Mouse (Mus musculus) midbrain, embryonic 14.5 days (tissue): ENCODE data around the gene Fnip2. TPM values are rescaled to one million over a fixed set of nuclear protein-coding genes. Genes with fewer than 3 reads are reported as not detected.

Experiments used
- ATAC-seq: fragments of 200-750 bp; cut with Nextera tagmentation; 2 replicates; pipeline ENCODE4 v1.8.0; 2017; ENCODE audit warnings: moderate number of reproducible peaks, moderate library complexity; ENCODE audit not compliant: low FRiP score, low TSS enrichment
- DNase-seq: peaks from one replicate; pipeline ENCODE4 v3.0.0-alpha.2; 2015
- H3K27ac ChIP-seq: fragments of 300-500 bp; sonication (generic); replicated peaks from 2 replicates; pipeline ENCODE4 v1.5.1; 2014; ENCODE audit warnings: mild to moderate bottlenecking, low read depth, low read length, moderate library complexity
- H3K27me3 ChIP-seq: fragments of 300-500 bp; sonication (generic); 2 replicates; pipeline ENCODE4 v1.6.1; 2014; ENCODE audit warnings: low read length, control low read depth, mixed read lengths; ENCODE audit not compliant: control insufficient read depth, insufficient read depth
- H3K36me3 ChIP-seq: fragments of 300-500 bp; sonication (generic); 2 replicates; pipeline ENCODE4 v1.6.1; 2014; ENCODE audit warnings: low read length, control low read depth; ENCODE audit not compliant: control insufficient read depth, insufficient read depth
- H3K4me1 ChIP-seq: fragments of 300-500 bp; sonication (generic); 2 replicates; pipeline ENCODE4 v1.6.1; 2014; ENCODE audit warnings: mild to moderate bottlenecking, antibody characterized with exemption, low read length, control low read depth; ENCODE audit not compliant: control insufficient read depth, insufficient read depth
- H3K4me2 ChIP-seq: fragments of 300-500 bp; sonication (generic); 2 replicates; pipeline ENCODE4 v1.6.1; 2014; ENCODE audit warnings: mild to moderate bottlenecking, low read length, moderate library complexity
- H3K4me3 ChIP-seq: fragments of 300-500 bp; sonication (generic); replicated peaks from 2 replicates; pipeline ENCODE4 v1.5.1; 2014; ENCODE audit warnings: low read depth, low read length
- H3K9ac ChIP-seq: fragments of 300-500 bp; sonication (generic); replicated peaks from 2 replicates; pipeline ENCODE4 v1.6.1; 2014; ENCODE audit warnings: mild to moderate bottlenecking, low read length, moderate library complexity
- H3K9me3 ChIP-seq: fragments of 300-500 bp; sonication (generic); 2 replicates; pipeline ENCODE4 v1.6.1; 2016; ENCODE audit warnings: low read length, control low read depth, mixed read lengths; ENCODE audit not compliant: control insufficient read depth
- WGBS: fragments of 180-500 bp; shearing (Covaris S2); extraction: QIAGEN DNeasy Blood & Tissue Kit; methylation state at CpG from one replicate; pipeline ENCODE4 v1.1.7; 2014; 5-methylcytosine and 5-hydroxymethylcytosine counted together
- polyA plus RNA-seq: library from polyadenylated mRNA; unstranded; fragments of >200 nt; fragmentation: Nextera tagmentation; extraction: Ambion mirVana; gene quantifications from 2 replicates; pipeline ENCODE4 v1.2.1, GENCODE M21; 2014

Gene Fnip2
- polyA plus RNA-seq: 7.7 and 8.0 TPM in 2 replicates

GRCm38 (mm10) chr3:79567703-79568362 lies at the start of gene Fnip2:
Gene Fnip2, minus strand, starts transcription at chr3:79567796.
- peak within 1 kb of the TSS; percentile 86 for H3K4me2 ChIP-seq
- WGBS: under 1% methylated on average over 55 of the region's 55 CpGs

GRCm38 (mm10) chr3:79609886-79610285 lies 42.3 kb upstream of the Fnip2 start:
- Histone ChIP-seq H3K36me3 (peaks cover 66% of the 10 kb centered on the region), H3K4me3 (no peak overlapping the region), H3K4me1 (no peaks in the 10 kb centered on the region), H3K27ac (no peak overlapping the region), H3K4me2 (no peak overlapping the region), H3K9me3 (no peaks in the 10 kb centered on the region), H3K9ac (no peak overlapping the region), H3K27me3 (no peaks in the 10 kb centered on the region)
- no peak for ATAC-seq
- WGBS: 96% methylated on average over 2 of the region's 2 CpGs
- DNase-seq: no peak

More at GRCm38 (mm10) chr3:79567703-79568362, at the start of gene Fnip2:
- Histone ChIP-seq H3K9me3 (no peaks in the 10 kb centered on the region), H3K9ac (peak within 1 kb of the TSS; percentile 84), H3K4me3 (peak within 1 kb of the TSS; percentile 76), H3K27ac (peak within 1 kb of the TSS; percentile 84), H3K36me3 (no peaks in the 10 kb centered on the region), H3K4me1 (peaks cover 12% of the 10 kb centered on the region), H3K27me3 (no peaks in the 10 kb centered on the region)
- peak; percentile 95 for DNase-seq
- peak; percentile 95 for ATAC-seq

- Histone ChIP-seq H3K9me3 (no peaks in the 10 kb centered on the region), H3K4me2 (no peak overlapping the region), H3K27ac (no peak overlapping the region), H3K9ac (no peak overlapping the region), H3K4me3 (no peak overlapping the region), H3K27me3 (no peaks in the 10 kb centered on the region), H3K4me1 (peaks cover 9% of the 10 kb centered on the region), H3K36me3 (peaks cover 61% of the 10 kb centered on the region)
- 94% methylated on average over 7 of the region's 7 CpGs for WGBS
- no peak for ATAC-seq
- no peak for DNase-seq
These were observed 27.9 kb upstream of the Fnip2 start for GRCm38 (mm10) chr3:79595468-79595867.

GRCm38 (mm10) chr3:79591793-79592471 lies 24.3 kb upstream of the Fnip2 start:
- H3K27me3 ChIP-seq: no peaks in the 10 kb centered on the region
- H3K4me2 ChIP-seq: peak overlapping the region; percentile 80
- WGBS: 6% methylated on average over 15 of the region's 15 CpGs
- no peak for DNase-seq
- H3K27ac ChIP-seq: no peak overlapping the region
- H3K36me3 ChIP-seq: peaks cover 33% of the 10 kb centered on the region
- ATAC-seq: no peak
- peak overlapping the region; percentile 88 for H3K4me3 ChIP-seq
- peak overlapping the region; percentile 76 for H3K9ac ChIP-seq
- H3K4me1 ChIP-seq: peaks cover 9% of the 10 kb centered on the region
- H3K9me3 ChIP-seq: no peaks in the 10 kb centered on the region

GRCm38 (mm10) chr3:79590863-79591792 lies 23.5 kb upstream of the Fnip2 start, which contains the start of gene Ppid:
Gene Ppid, plus strand, starts transcription at chr3:79591342.
- Histone ChIP-seq H3K27ac (peak within 1 kb of the TSS; percentile 68), H3K4me1 (peaks cover 9% of the 10 kb centered on the region), H3K36me3 (peaks cover 26% of the 10 kb centered on the region), H3K9ac (peak within 1 kb of the TSS; percentile 76), H3K4me3 (peak within 1 kb of the TSS; percentile 88), H3K9me3 (no peaks in the 10 kb centered on the region), H3K27me3 (no peaks in the 10 kb centered on the region), H3K4me2 (peak within 1 kb of the TSS; percentile 80)
- WGBS: 3% methylated on average over 63 of the region's 63 CpGs
- ATAC-seq (peak; percentile 89), DNase-seq (peak; percentile 94)

GRCm38 (mm10) chr3:79589671-79590070 lies 22.1 kb upstream of the Fnip2 start:
- Histone ChIP-seq H3K27me3 (no peaks in the 10 kb centered on the region), H3K27ac (no peak overlapping the region), H3K4me2 (no peak overlapping the region), H3K9me3 (no peaks in the 10 kb centered on the region), H3K4me3 (no peak overlapping the region), H3K36me3 (peaks cover 12% of the 10 kb centered on the region), H3K9ac (no peak overlapping the region), H3K4me1 (peaks cover 9% of the 10 kb centered on the region)
- ATAC-seq: no peak
- DNase-seq: no peak
- 87% methylated on average over 2 of the region's 2 CpGs for WGBS

GRCm38 (mm10) chr3:79586804-79587203 lies 19.2 kb upstream of the Fnip2 start:
- Histone ChIP-seq H3K27ac (no peak overlapping the region), H3K4me2 (no peak overlapping the region), H3K4me3 (no peak overlapping the region), H3K9ac (no peak overlapping the region), H3K36me3 (no peaks in the 10 kb centered on the region), H3K9me3 (no peaks in the 10 kb centered on the region), H3K27me3 (no peaks in the 10 kb centered on the region), H3K4me1 (peaks cover under 1% of the 10 kb centered on the region)
- DNase-seq (peak; percentile 95), ATAC-seq (peak; percentile 73)
- WGBS: 6% methylated on average over 6 of the region's 6 CpGs

- 80% methylated on average over 5 of the region's 5 CpGs for WGBS
These were observed 12.4 kb upstream of the Fnip2 start for GRCm38 (mm10) chr3:79579891-79580575.

More at GRCm38 (mm10) chr3:79579891-79580575, 12.4 kb upstream of the Fnip2 start:
- Histone ChIP-seq H3K4me3 (no peak overlapping the region), H3K4me2 (no peak overlapping the region), H3K4me1 (0 out of 2 replicates have a peak, but pooled peaks cover 4% of the 10 kb centered on the region), H3K9me3 (no peaks in the 10 kb centered on the region), H3K27me3 (no peaks in the 10 kb centered on the region), H3K9ac (no peak overlapping the region), H3K36me3 (no peaks in the 10 kb centered on the region), H3K27ac (no peak overlapping the region)
- no peak for ATAC-seq
- DNase-seq: no peak
